In the genomic region with DNA sequence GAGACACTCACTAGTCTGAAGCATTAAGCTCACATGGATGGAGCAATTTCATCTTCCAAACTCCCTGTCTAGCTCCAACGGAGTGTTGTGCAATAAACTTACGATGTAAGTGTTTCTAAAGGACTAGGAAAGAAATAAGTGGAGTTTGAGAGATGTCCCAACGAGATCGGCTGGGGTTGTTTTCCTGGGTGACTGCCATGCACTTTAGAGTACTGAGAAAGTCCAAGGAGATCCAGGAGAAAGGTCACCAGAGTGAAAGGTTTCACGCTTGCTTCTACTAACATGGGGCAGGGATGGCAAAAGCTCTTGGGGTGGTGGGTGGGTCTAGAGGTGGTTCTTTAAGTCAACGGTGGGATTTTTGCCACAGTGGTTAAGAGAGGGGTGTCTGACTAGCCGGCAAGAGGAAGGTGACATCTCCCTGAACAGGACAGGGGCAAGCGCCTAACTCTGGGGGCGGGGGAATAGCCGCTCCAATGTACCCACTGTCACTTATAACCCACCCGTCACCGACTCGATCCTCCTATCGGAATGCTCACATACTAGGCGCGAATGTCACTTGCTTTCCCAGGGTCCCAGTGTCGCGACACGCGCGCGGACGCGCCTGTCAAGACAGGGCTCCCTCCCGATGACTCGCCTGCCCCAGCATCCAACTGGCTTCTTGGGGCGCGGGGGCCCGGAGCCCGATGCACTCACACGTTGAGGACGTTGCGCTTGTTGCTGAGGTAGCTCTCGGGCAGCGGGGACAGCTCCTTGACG, we compare ENCODE assay signal across 8 mouse cellular contexts. TPM values are rescaled to one million over a fixed set of nuclear protein-coding genes. Genes with fewer than 3 reads are reported as not detected.
A peak's percentile ranks its signal among the peaks of the same experiment; 100 is the strongest.
DNase-seq lines count a peak whose midpoint lies in the region; ATAC-seq lines count a peak whose summit lies in the region.

No protein-coding gene starts in this region.

- H3K36me3 ChIP-seq in forebrain, embryonic 15.5 days = peaks cover 22% of the 10 kb centered on the region

- H3K27me3 ChIP-seq in forebrain, embryonic 15.5 days = no peaks in the 10 kb centered on the region

- H3K4me1 ChIP-seq in forebrain, embryonic 15.5 days = peaks cover 11% of the 10 kb centered on the region

- ATAC-seq in cerebellum, adult (ENCODE audit: insufficient number of reproducible peaks, low FRiP score, low TSS enrichment) = peak; percentile 70
- ATAC-seq in forebrain, embryonic 15.5 days (replicated peaks) = no peak; the same call in 1 of the 2 replicates

- no peak for DNase-seq in cerebellum, adult 8-10 months
- peak; percentile 63 for DNase-seq in MN1 (ENCODE audit: low spot score)
- peak; percentile 44 to 49 for DNase-seq in kidney, adult 8-10 months
- DNase-seq in lung, postnatal 25 days (ENCODE audit: low spot score) = peak; percentile 78
- DNase-seq in layer of hippocampus, postnatal 14 days (ENCODE audit: low spot score in 2 of 2) = no peak
- DNase-seq in B cell, adult 2 months = no peak

- H3K9ac ChIP-seq in forebrain, embryonic 15.5 days (replicated peaks) = peak overlapping the region; percentile 74

- H3K4me3 ChIP-seq in forebrain, embryonic 15.5 days = peak overlapping the region; percentile 69

- 5% methylated on average over 36 of the region's 36 CpGs for WGBS in forebrain, embryonic 15.5 days

- peak overlapping the region; percentile 51 for H3K27ac ChIP-seq in forebrain, embryonic 15.5 days (replicated peaks)

- peak overlapping the region; percentile 78 for H3K4me2 ChIP-seq in forebrain, embryonic 15.5 days (replicated peaks)

- no peaks in the 10 kb centered on the region for H3K9me3 ChIP-seq in forebrain, embryonic 15.5 days

RNA-seq across cellular contexts. Expression of gene Fitm2, which starts 0.5 kb away (rescaled TPM):
- polyA plus RNA-seq in forebrain, embryonic 15.5 days (2015; fragmentation: Nextera tagmentation; extraction: Ambion mirVana) = 11.4 and 12.3 TPM in 2 replicates
- 10 to 100 TPM; 17.8 to 20.5 TPM for total RNA-seq in layer of hippocampus, postnatal 14 days (2021)

RNA-seq across cellular contexts. Expression of gene R3hdml, which starts 20.2 kb away (rescaled TPM):
- not detected in 2 replicates for polyA plus RNA-seq in forebrain, embryonic 15.5 days (2015; fragmentation: Nextera tagmentation; extraction: Ambion mirVana)
- total RNA-seq in layer of hippocampus, postnatal 14 days (2021) = not detected

RNA-seq across cellular contexts. Expression of gene Gdap1l1, which starts 33.6 kb away (rescaled TPM):
- 111 and 112 TPM in 2 replicates for polyA plus RNA-seq in forebrain, embryonic 15.5 days (2015; fragmentation: Nextera tagmentation; extraction: Ambion mirVana)
- 10 to 100 TPM; 76.6 to 80.3 TPM for total RNA-seq in layer of hippocampus, postnatal 14 days (2021)

RNA-seq across cellular contexts. Expression of gene Hnf4a, which starts 34.7 kb away (rescaled TPM):
- polyA plus RNA-seq in forebrain, embryonic 15.5 days (2015; fragmentation: Nextera tagmentation; extraction: Ambion mirVana) = not detected in 2 replicates
- not detected for total RNA-seq in layer of hippocampus, postnatal 14 days (2021)

RNA-seq across cellular contexts. Expression of gene Oser1, which starts 47.4 kb away (rescaled TPM):
- polyA plus RNA-seq in forebrain, embryonic 15.5 days (2015; fragmentation: Nextera tagmentation; extraction: Ambion mirVana) = 75.4 and 79.1 TPM in 2 replicates
- 10 to 100 TPM; 17.8 to 19.5 TPM for total RNA-seq in layer of hippocampus, postnatal 14 days (2021)

Comparison
In these comparisons a context has a peak if more than half of its experiments do, and no peak if none do; other contexts are left out.
1. DNase-seq: peak in MN1 (single experiment), kidney, adult 8-10 months (2 of 2) and lung, postnatal 25 days (single experiment); none in cerebellum, adult 8-10 months (single experiment), layer of hippocampus, postnatal 14 days (0 of 2) and B cell, adult 2 months (0 of 2).